Mouse (Mus musculus) embryonic facial prominence, embryonic 12.5 days (tissue): Measurements from ENCODE around the gene Abcc4. TPM values are rescaled to one million over a fixed set of nuclear protein-coding genes. Genes with fewer than 3 reads are reported as not detected.
A peak's percentile ranks its signal among the peaks of the same experiment; 100 is the strongest.

ENCODE experiments used
- ATAC-seq: fragments of 200-750 bp; cut with Nextera tagmentation; 2 replicates; pipeline ENCODE4 v1.8.0; 2017; ENCODE audit not compliant: insufficient number of reproducible peaks, insufficient read depth, low FRiP score, low TSS enrichment
- H3K27ac ChIP-seq: fragments of 300-500 bp; sonication (generic); 2 replicates; pipeline ENCODE4 v1.5.1; 2016; ENCODE audit warnings: mild to moderate bottlenecking
- H3K27me3 ChIP-seq: fragments of 300-500 bp; sonication (generic); 2 replicates; pipeline ENCODE4 v1.6.1; 2016; ENCODE audit warnings: mild to moderate bottlenecking, moderate library complexity
- H3K36me3 ChIP-seq: fragments of 300-500 bp; sonication (generic); 2 replicates; pipeline ENCODE4 v1.6.1; 2016; ENCODE audit warnings: mild to moderate bottlenecking
- H3K4me1 ChIP-seq: fragments of 300-500 bp; sonication (generic); 2 replicates; pipeline ENCODE4 v1.6.1; 2016
- H3K4me2 ChIP-seq: fragments of 300-500 bp; sonication (generic); replicated peaks from 2 replicates; pipeline ENCODE4 v1.6.1; 2016; ENCODE audit warnings: mild to moderate bottlenecking, moderate library complexity
- H3K4me3 ChIP-seq: fragments of 300-500 bp; sonication (generic); 2 replicates; pipeline ENCODE4 v1.5.1; 2016; ENCODE audit warnings: mild to moderate bottlenecking
- H3K9ac ChIP-seq: fragments of 300-500 bp; sonication (generic); 2 replicates; pipeline ENCODE4 v1.6.1; 2016; ENCODE audit warnings: mild to moderate bottlenecking, moderate library complexity
- H3K9me3 ChIP-seq: fragments of 300-500 bp; sonication (generic); 2 replicates; pipeline ENCODE4 v1.6.1; 2016; ENCODE audit warnings: mild to moderate bottlenecking, moderate library complexity
- WGBS: fragments of 180-500 bp; shearing (Covaris S2); methylation state at CpG from one replicate; pipeline ENCODE4 v1.1.7; 2016; 5-methylcytosine and 5-hydroxymethylcytosine counted together
- polyA plus RNA-seq: library from polyadenylated mRNA; unstranded; fragments of >200 nt; fragmentation: Nextera tagmentation; extraction: Ambion mirVana; gene quantifications from 2 replicates; pipeline ENCODE4 v1.2.1, GENCODE M21; 2016

Abcc4 gene
- polyA plus RNA-seq, 1 experiment from 2014 or later = 2.8 TPM

DNA sequence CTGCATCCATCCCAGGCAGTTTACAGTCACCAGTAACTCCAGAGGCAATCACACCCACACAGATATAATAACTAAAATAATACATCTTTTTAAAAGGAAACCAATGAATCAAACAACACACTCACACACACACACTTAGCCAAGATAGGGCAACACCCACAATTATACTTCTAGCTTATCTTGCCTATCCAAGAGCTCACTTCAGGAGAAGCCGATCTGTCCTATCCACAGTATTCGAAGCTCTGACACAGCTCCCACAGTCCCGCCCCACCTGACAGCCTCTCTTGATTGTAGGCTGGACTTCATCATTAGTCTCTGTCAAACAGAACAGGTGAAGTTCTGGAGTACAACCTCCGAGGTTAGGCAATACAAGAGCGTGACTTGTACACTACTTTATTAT is 19.4 kb upstream of the Abcc4 start:
- no peak for ATAC-seq
- Histone ChIP-seq H3K27ac (no peak overlapping the region), H3K4me3 (no peak overlapping the region), H3K9ac (no peak overlapping the region), H3K4me1 (no peaks in the 10 kb centered on the region), H3K4me2 (no peak overlapping the region), H3K27me3 (peaks cover 2% of the 10 kb centered on the region; the same call in 1 of the 2 replicates), H3K9me3 (no peaks in the 10 kb centered on the region), H3K36me3 (no peaks in the 10 kb centered on the region)
- WGBS = 93% methylated on average over 5 of the region's 5 CpGs

DNA sequence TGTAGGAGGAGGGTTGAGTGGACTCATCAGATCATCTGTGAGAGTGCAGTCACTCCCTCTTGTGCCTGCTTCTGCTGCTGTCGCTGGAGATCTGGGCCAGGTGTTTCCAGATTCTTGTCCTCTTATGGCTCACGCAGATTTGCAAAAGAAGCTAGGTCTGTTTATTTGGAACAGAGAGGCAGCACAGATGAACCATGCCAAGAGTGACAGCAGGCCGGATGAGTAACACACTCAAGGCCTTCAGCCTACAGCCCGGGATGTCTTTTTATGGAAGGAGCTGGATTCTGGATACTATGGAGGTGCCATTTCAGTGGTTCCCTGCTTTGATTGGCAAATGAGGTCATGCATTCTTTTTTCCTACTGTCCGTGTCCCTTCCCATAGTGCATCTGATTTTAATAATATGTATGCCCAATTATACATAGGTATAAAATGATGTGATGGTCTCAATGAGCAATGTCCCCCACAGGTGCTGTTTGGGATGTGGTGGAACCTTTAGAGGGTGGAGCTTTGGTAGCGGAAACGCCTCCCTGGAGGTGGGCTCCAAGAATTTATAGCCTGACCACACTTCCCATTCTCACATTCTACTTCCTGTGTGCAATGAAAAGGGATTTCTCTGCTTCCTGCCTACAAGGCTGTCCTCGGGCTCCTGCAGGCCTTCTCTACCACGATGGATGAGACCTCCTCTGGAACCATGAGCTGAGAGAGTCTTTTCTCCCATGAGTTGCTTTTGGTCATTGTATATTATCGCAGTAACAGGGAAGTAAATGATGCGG is 18.1 kb upstream of the Abcc4 start:
- H3K36me3 ChIP-seq = no peaks in the 10 kb centered on the region
- no peak overlapping the region for H3K9ac ChIP-seq
- H3K4me3 ChIP-seq = no peak overlapping the region
- H3K9me3 ChIP-seq = no peaks in the 10 kb centered on the region
- no peak overlapping the region for H3K4me2 ChIP-seq
- WGBS = 84% methylated on average over 11 of the region's 11 CpGs
- no peak overlapping the region for H3K27ac ChIP-seq
- no peaks in the 10 kb centered on the region for H3K4me1 ChIP-seq
- ATAC-seq = no peak
- peaks cover 2% of the 10 kb centered on the region; the same call in 1 of the 2 replicates for H3K27me3 ChIP-seq

DNA sequence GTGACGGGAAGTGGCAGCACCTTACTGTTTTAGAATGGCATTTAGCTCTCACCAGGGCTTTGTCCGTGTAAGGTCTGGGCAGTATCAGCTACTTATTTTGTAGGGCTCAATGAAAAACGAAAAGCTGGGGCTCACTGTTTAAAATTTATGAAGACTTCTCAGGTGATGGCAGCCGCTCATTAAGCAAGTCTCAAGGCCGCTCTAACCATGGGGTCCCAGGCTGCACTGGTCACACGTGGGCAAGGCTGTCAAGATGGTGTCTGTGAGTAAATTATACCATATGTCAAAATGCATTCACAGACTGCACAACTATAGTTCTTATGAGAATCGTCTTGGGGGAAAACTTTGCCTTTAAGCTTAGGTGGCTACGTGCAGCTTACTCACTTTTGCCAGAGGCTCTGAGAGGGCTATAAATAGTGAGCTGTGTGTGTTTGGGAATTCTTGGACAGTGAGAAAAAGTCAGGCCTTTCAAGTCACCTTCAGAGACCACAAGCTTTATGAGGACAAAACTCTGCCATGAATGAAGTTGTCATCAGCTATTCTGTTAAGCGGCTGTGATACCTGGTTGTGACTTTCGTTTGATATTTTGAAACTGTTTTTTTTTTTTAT is 13.7 kb upstream of the Abcc4 start:
- Histone ChIP-seq H3K27ac (no peak overlapping the region), H3K36me3 (no peaks in the 10 kb centered on the region), H3K27me3 (peaks cover 2% of the 10 kb centered on the region; the same call in 1 of the 2 replicates), H3K4me1 (no peaks in the 10 kb centered on the region), H3K9ac (no peak overlapping the region), H3K9me3 (no peaks in the 10 kb centered on the region), H3K4me2 (no peak overlapping the region), H3K4me3 (no peak overlapping the region)
- WGBS = 71% methylated on average over 10 of the region's 10 CpGs
- ATAC-seq = no peak

DNA sequence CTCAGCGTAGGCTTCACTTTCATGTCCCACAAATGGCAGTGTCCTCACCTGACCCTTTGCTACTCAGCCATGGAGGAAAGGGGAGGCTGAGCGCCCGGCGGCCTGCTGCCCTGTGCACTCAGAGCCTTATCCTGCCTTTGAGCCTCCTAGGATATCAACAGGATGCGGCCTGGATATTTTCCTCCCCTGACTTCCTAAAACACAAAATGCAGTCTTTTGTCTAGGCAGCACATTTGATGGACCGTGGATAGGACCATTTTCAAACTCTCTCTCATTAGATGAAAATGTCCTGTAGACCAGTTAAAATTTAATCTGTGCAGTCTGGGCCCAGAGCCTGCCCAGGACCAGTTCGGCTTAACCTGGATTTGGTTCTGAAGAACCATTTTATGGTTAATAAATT is 12.6 kb upstream of the Abcc4 start:
- Histone ChIP-seq H3K4me3 (no peak overlapping the region), H3K9ac (no peak overlapping the region), H3K27ac (no peak overlapping the region), H3K9me3 (no peaks in the 10 kb centered on the region), H3K27me3 (peaks cover 2% of the 10 kb centered on the region; the same call in 1 of the 2 replicates), H3K4me1 (peaks cover 4% of the 10 kb centered on the region; the same call in 1 of the 2 replicates), H3K36me3 (no peaks in the 10 kb centered on the region), H3K4me2 (no peak overlapping the region)
- 80% methylated on average over 7 of the region's 7 CpGs for WGBS
- no peak for ATAC-seq

GRCm38 (mm10) chr14:118716372-118717312 is 10.6 kb upstream of the Abcc4 start:
- 90% methylated on average over 16 of the region's 16 CpGs for WGBS
- no peak overlapping the region for H3K9ac ChIP-seq
- no peak overlapping the region for H3K4me3 ChIP-seq
- H3K27me3 ChIP-seq = peaks cover 2% of the 10 kb centered on the region; the same call in 1 of the 2 replicates
- no peak overlapping the region for H3K4me2 ChIP-seq
- no peak overlapping the region for H3K27ac ChIP-seq
- ATAC-seq = no peak
- H3K9me3 ChIP-seq = no peaks in the 10 kb centered on the region
- no peaks in the 10 kb centered on the region for H3K36me3 ChIP-seq
- peaks cover 13% of the 10 kb centered on the region for H3K4me1 ChIP-seq

- no peak for ATAC-seq
- Histone ChIP-seq H3K27me3 (no peaks in the 10 kb centered on the region), H3K27ac (no peak overlapping the region), H3K36me3 (no peaks in the 10 kb centered on the region), H3K4me3 (no peak overlapping the region), H3K9ac (no peak overlapping the region), H3K9me3 (no peaks in the 10 kb centered on the region), H3K4me1 (peaks cover 17% of the 10 kb centered on the region), H3K4me2 (no peak overlapping the region)
- WGBS = 68% methylated on average over 6 of the region's 6 CpGs
These were observed 8.7 kb upstream of the Abcc4 start for GRCm38 (mm10) chr14:118714720-118715119.

GRCm38 (mm10) chr14:118714320-118714719 is 8.3 kb upstream of the Abcc4 start:
- H3K4me3 ChIP-seq = no peak overlapping the region
- no peaks in the 10 kb centered on the region for H3K27me3 ChIP-seq
- no peak overlapping the region for H3K9ac ChIP-seq
- WGBS = 85% methylated on average over 2 of the region's 2 CpGs
- no peaks in the 10 kb centered on the region for H3K36me3 ChIP-seq
- H3K4me2 ChIP-seq = no peak overlapping the region
- ATAC-seq = no peak
- no peak overlapping the region for H3K27ac ChIP-seq
- H3K4me1 ChIP-seq = peaks cover 17% of the 10 kb centered on the region
- H3K9me3 ChIP-seq = no peaks in the 10 kb centered on the region

DNA sequence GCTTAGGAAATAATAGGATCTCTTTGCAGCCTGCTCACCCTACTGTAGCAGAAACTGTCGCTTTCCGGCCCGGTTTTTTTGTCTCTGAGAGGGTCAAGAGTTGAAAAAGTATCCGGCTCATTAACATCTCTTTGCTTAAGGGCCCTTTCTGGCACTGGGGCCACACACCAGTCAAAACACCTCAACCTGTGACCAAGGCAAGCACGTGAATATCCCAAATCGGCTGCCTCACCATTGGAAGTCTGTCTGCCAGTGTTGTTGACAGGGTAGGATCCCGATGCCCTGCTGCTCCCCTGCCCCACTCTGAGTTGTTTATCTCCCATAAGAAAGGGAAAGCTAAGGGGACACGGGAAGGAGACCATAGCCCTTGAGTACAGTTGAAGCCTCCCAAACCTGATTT is 7.8 kb upstream of the Abcc4 start:
- peak overlapping the region; percentile 53 for H3K4me2 ChIP-seq
- 0 out of 2 replicates have a peak, but pooled peaks cover 3% of the 10 kb centered on the region for H3K27me3 ChIP-seq
- 8% methylated on average over 8 of the region's 8 CpGs for WGBS
- peaks cover 17% of the 10 kb centered on the region for H3K4me1 ChIP-seq
- H3K9ac ChIP-seq = no peak overlapping the region
- peak overlapping the region; percentile 25 for H3K4me3 ChIP-seq
- no peak overlapping the region for H3K27ac ChIP-seq
- H3K36me3 ChIP-seq = no peaks in the 10 kb centered on the region
- no peak for ATAC-seq
- no peaks in the 10 kb centered on the region for H3K9me3 ChIP-seq

GRCm38 (mm10) chr14:118713408-118713807 is 7.4 kb upstream of the Abcc4 start:
- Histone ChIP-seq H3K9ac (no peak overlapping the region), H3K9me3 (no peaks in the 10 kb centered on the region), H3K4me2 (peak overlapping the region; percentile 53), H3K27ac (no peak overlapping the region), H3K36me3 (no peaks in the 10 kb centered on the region), H3K27me3 (0 out of 2 replicates have a peak, but pooled peaks cover 5% of the 10 kb centered on the region), H3K4me1 (peaks cover 17% of the 10 kb centered on the region), H3K4me3 (peak overlapping the region; percentile 25)
- ATAC-seq = no peak
- 1% methylated on average over 18 of the region's 18 CpGs for whole genome bisulfite sequencing

GRCm38 (mm10) chr14:118712889-118713288 is 6.9 kb upstream of the Abcc4 start:
- H3K27me3 ChIP-seq = 0 out of 2 replicates have a peak, but pooled peaks cover 5% of the 10 kb centered on the region
- no peak for ATAC-seq
- peak overlapping the region; percentile 53 for H3K4me2 ChIP-seq
- no peak overlapping the region; the same call in 1 of the 2 replicates for H3K4me3 ChIP-seq
- H3K9ac ChIP-seq = no peak overlapping the region
- H3K9me3 ChIP-seq = no peaks in the 10 kb centered on the region
- no peaks in the 10 kb centered on the region for H3K36me3 ChIP-seq
- no peak overlapping the region for H3K27ac ChIP-seq
- WGBS = 38% methylated on average over 5 of the region's 5 CpGs
- H3K4me1 ChIP-seq = peaks cover 17% of the 10 kb centered on the region

DNA sequence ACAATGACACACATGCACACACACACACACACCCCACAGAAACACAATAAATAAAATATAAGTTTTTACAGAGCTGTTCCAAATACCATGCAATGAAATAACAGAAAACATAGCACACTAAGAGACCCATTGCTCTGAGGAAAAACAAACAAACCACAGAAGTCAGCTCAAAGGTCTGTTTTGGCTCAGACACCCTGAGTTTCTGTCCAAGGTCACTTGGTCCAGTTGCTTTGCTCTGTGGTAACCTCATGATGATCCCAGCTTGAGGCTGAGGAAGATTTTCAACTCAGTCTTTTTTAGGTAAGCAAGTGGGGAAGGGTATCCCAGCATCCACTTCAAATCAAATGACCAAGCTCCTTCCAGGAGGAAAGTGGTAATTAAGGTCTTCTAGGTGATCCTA is 4.9 kb upstream of the Abcc4 start:
- Histone ChIP-seq H3K27ac (no peak overlapping the region), H3K4me1 (peaks cover 22% of the 10 kb centered on the region), H3K9me3 (no peaks in the 10 kb centered on the region), H3K36me3 (no peaks in the 10 kb centered on the region), H3K27me3 (peaks cover 18% of the 10 kb centered on the region), H3K4me3 (no peak overlapping the region), H3K9ac (no peak overlapping the region), H3K4me2 (no peak overlapping the region)
- ATAC-seq = no peak
